Mouse (Mus musculus) midbrain, embryonic 13.5 days (tissue): ENCODE data around the gene Nlgn2. TPM values are rescaled to one million over a fixed set of nuclear protein-coding genes. Genes with fewer than 3 reads are reported as not detected.

Experiments
- ATAC-seq: fragments of 200-750 bp; cut with Nextera tagmentation; 2 replicates; pipeline ENCODE4 v1.8.0; 2017; ENCODE audit warnings: mild to moderate bottlenecking, moderate TSS enrichment, moderate library complexity
- H3K27ac ChIP-seq: fragments of 300-500 bp; sonication (generic); 2 replicates; pipeline ENCODE4 v1.5.1; 2015; ENCODE audit warnings: inconsistent platforms, mild to moderate bottlenecking, moderate library complexity
- H3K27me3 ChIP-seq: fragments of 300-500 bp; sonication (generic); 2 replicates; pipeline ENCODE4 v1.6.1; 2015; ENCODE audit warnings: mild to moderate bottlenecking, inconsistent platforms
- H3K36me3 ChIP-seq: fragments of 300-500 bp; sonication (generic); 2 replicates; pipeline ENCODE4 v1.6.1; 2015; ENCODE audit warnings: mild to moderate bottlenecking, inconsistent platforms
- H3K4me1 ChIP-seq: fragments of 300-500 bp; sonication (generic); replicated peaks from 2 replicates; pipeline ENCODE4 v1.6.1; 2015; ENCODE audit warnings: inconsistent platforms
- H3K4me2 ChIP-seq: fragments of 300-500 bp; sonication (generic); replicated peaks from 2 replicates; pipeline ENCODE4 v1.6.1; 2015; ENCODE audit warnings: moderate library complexity, mild to moderate bottlenecking, inconsistent platforms
- H3K4me3 ChIP-seq: fragments of 300-500 bp; sonication (generic); replicated peaks from 2 replicates; pipeline ENCODE4 v1.5.1; 2015; ENCODE audit warnings: mild to moderate bottlenecking, inconsistent platforms
- H3K9ac ChIP-seq: fragments of 300-500 bp; sonication (generic); replicated peaks from 2 replicates; pipeline ENCODE4 v1.6.1; 2015; ENCODE audit warnings: mild to moderate bottlenecking, inconsistent platforms
- H3K9me3 ChIP-seq: fragments of 300-500 bp; sonication (generic); 2 replicates; pipeline ENCODE4 v1.6.1; 2016; ENCODE audit warnings: mild to moderate bottlenecking, inconsistent platforms
- WGBS: fragments of 180-500 bp; shearing (Covaris S2); methylation state at CpG from one replicate; pipeline ENCODE4 v1.1.7; 2015; 5-methylcytosine and 5-hydroxymethylcytosine counted together
- polyA plus RNA-seq: library from polyadenylated mRNA; unstranded; fragments of >200 nt; fragmentation: Nextera tagmentation; extraction: Ambion mirVana; gene quantifications from 2 replicates; pipeline ENCODE4 v1.2.1, GENCODE M21; 2015

Gene Nlgn2
- polyA plus RNA-seq, 1 experiment from 2014 or later = 21.3 TPM

DNA sequence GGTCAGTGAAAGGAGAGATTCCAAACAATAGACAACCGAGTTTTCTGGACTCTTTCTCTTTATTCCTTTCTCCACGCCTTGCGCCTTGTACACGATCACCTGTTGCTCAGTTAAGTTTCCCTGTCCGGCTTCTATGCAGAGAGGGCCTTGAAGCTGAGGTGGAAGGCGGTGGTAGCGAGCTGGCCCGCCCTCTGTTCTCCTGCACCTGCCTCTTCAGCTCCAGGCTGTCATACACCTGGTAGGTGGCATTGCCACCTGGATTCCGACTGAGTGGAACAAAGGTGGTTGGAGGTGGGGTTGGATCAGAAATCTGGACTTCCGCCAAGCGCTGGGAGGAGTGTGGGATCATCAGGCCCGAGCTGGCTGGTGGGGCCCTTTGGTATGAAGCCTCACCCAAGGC is 21.1 kb downstream of the Nlgn2 start:
- no peak for ATAC-seq
- H3K4me1 ChIP-seq = no peaks in the 10 kb centered on the region
- H3K27ac ChIP-seq = no peak overlapping the region
- H3K4me3 ChIP-seq = no peak overlapping the region
- no peak overlapping the region for H3K9ac ChIP-seq
- H3K36me3 ChIP-seq = no peaks in the 10 kb centered on the region
- H3K27me3 ChIP-seq = no peaks in the 10 kb centered on the region
- H3K4me2 ChIP-seq = no peak overlapping the region
- 93% methylated on average over 12 of the region's 12 CpGs for WGBS
- peaks cover 5% of the 10 kb centered on the region; the same call in 1 of the 2 replicates for H3K9me3 ChIP-seq

DNA sequence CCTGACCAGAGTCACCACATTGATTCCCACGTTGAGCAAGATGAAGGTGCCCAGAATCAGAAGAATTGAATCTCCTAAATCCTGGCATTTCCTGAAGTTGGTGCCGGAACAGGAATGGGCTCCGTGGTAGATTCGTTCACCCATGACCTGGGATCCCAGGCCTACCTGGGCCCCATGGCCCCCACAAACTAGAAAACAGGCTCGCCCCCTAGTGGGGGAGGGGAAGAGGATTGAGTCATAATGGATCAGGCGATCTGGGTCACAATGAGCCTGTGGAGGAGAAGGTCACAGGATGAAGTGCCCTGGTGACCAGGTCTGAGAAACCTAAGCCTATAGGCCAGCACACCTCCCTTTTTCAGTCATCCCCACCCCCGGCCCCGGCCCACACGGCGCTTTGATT is 22.4 kb downstream of the Nlgn2 start, which contains the start of gene Gm39566:
Gm39566 (minus strand) TSS at position 144 of the 400 bp plus-strand sequence.
- H3K9me3 ChIP-seq = peaks cover 5% of the 10 kb centered on the region; the same call in 1 of the 2 replicates
- no peaks in the 10 kb centered on the region for H3K36me3 ChIP-seq
- ATAC-seq = no peak
- H3K9ac ChIP-seq = no peak within 1 kb of the TSS
- no peak within 1 kb of the TSS for H3K4me3 ChIP-seq
- H3K27ac ChIP-seq = no peak within 1 kb of the TSS
- H3K4me1 ChIP-seq = no peaks in the 10 kb centered on the region
- WGBS = 62% methylated on average over 10 of the region's 10 CpGs
- no peaks in the 10 kb centered on the region for H3K27me3 ChIP-seq
- H3K4me2 ChIP-seq = no peak within 1 kb of the TSS

- Histone ChIP-seq H3K36me3 (no peaks in the 10 kb centered on the region), H3K4me1 (0 out of 2 replicates have a peak, but pooled peaks cover 5% of the 10 kb centered on the region), H3K4me2 (no peak overlapping the region), H3K4me3 (no peak overlapping the region), H3K9me3 (no peaks in the 10 kb centered on the region), H3K27me3 (peaks cover 17% of the 10 kb centered on the region), H3K27ac (no peak overlapping the region), H3K9ac (no peak overlapping the region)
- ATAC-seq = no peak
Measured at GRCm38 (mm10) chr11:69810280-69810679, 27.3 kb downstream of the Nlgn2 start.

DNA sequence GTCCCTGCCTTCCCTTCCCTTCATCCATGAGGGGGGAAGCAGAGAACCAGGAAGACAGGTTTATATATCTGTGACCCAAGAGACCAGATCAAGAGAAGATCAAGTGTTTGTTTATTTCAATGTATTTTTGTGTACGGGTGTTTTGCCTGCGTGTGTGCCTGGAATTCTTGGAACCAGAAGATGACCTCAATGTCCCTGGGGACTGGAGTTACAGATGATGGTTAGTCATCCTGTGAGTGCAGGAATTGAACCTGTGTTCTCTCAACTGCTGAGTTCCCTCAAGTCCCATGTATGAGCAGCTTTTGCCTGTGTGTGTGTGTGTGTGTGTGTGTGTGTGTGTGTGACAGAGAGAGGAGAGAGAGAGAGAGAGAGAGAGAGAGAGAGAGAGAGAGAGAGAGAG is 29.9 kb downstream of the Nlgn2 start:
- H3K27ac ChIP-seq = no peak overlapping the region
- H3K36me3 ChIP-seq = no peaks in the 10 kb centered on the region
- no peaks in the 10 kb centered on the region for H3K9me3 ChIP-seq
- H3K4me2 ChIP-seq = no peak overlapping the region
- H3K27me3 ChIP-seq = peaks cover 32% of the 10 kb centered on the region
- H3K4me3 ChIP-seq = no peak overlapping the region
- peaks cover 31% of the 10 kb centered on the region for H3K4me1 ChIP-seq
- H3K9ac ChIP-seq = no peak overlapping the region
- 85% methylated on average over 2 of the region's 2 CpGs for WGBS
- ATAC-seq = no peak

- Histone ChIP-seq H3K4me2 (no peak overlapping the region), H3K27ac (no peak overlapping the region), H3K27me3 (peaks cover 42% of the 10 kb centered on the region), H3K4me3 (no peak overlapping the region), H3K9ac (no peak overlapping the region), H3K36me3 (no peaks in the 10 kb centered on the region), H3K9me3 (no peaks in the 10 kb centered on the region), H3K4me1 (peaks cover 44% of the 10 kb centered on the region)
- ATAC-seq = no peak
- 80% methylated on average over 4 of the region's 4 CpGs for WGBS
Measured at GRCm38 (mm10) chr11:69806378-69806777, 31.2 kb downstream of the Nlgn2 start.

GRCm38 (mm10) chr11:69804972-69805909 is 32.3 kb downstream of the Nlgn2 start, which contains the start of gene Tmem102:
TSS of gene Tmem102 (minus strand) at chr11:69805624.
- Histone ChIP-seq H3K4me2 (peak within 1 kb of the TSS; percentile 97), H3K4me1 (peaks cover 49% of the 10 kb centered on the region), H3K36me3 (no peaks in the 10 kb centered on the region), H3K9ac (peak within 1 kb of the TSS; percentile 19; the same call in 1 of the 2 replicates), H3K9me3 (no peaks in the 10 kb centered on the region), H3K27me3 (peaks cover 44% of the 10 kb centered on the region), H3K4me3 (peak within 1 kb of the TSS; percentile 59; the same call in 1 of the 2 replicates), H3K27ac (no peak within 1 kb of the TSS)
- ATAC-seq = no peak
- 6% methylated on average over 29 of the region's 29 CpGs for WGBS

DNA sequence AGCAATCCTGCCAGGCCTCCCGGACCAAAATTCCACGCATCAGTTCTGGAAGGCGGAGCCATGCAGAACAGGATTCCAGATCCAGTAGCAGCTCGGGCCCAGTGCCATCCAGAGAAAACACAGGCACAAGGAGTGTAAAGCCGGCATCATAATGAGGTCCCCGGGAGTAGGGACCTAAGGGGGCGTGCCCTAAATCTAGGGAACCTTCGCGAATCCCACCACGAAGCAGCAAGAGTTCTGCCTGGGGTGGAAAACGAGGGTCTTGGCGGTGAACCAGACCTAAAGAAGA is 33.0 kb downstream of the Nlgn2 start:
- 6% methylated on average over 12 of the region's 12 CpGs for WGBS
- Histone ChIP-seq H3K36me3 (no peaks in the 10 kb centered on the region), H3K9me3 (no peaks in the 10 kb centered on the region), H3K27ac (no peak overlapping the region), H3K4me1 (peaks cover 56% of the 10 kb centered on the region), H3K27me3 (peaks cover 44% of the 10 kb centered on the region), H3K4me3 (peak overlapping the region; percentile 59; the same call in 1 of the 2 replicates), H3K4me2 (peak overlapping the region; percentile 97), H3K9ac (peak overlapping the region; percentile 19; the same call in 1 of the 2 replicates)
- no peak for ATAC-seq

DNA sequence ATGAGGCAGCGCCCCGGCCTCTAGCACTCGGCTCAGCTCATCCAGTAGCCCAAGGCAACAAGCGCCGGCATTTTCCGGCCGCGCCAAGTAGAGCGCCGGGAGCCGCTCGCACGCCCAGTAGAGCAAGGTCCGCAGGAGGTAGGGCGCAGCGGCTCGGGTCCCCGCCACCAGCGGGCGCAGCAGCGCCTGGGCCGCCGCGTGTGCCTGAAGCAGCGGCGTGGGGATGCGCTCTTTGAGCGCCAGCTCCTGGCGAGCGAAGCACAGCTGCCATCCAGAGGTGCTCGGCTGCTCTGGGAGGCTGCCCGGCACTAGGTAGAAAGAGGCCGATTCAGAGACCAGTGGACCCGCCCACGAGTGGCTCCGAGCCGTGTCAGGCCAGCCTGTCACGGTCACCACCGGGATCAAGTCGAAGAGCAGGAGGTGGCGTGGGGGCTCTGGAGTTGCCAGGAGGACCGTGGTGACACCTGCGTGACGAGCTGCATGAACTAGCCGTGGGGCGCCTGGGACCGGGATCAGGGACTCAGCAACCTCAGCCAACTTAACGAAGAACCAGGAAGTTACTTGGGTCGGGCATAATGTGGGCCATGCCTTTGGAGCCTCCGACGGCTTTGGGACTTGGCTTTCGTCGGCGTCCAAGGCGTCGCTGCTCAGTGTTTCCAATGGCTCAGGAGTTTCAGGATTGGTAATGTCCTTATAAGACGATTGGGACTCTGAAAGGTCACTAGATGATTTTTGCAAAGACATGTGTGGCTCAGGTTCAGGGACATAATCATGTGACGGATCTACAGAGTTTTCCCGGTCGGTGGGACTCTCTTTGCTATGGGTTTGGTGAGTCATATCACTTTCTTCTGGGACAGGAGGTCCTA is 33.6 kb downstream of the Nlgn2 start:
- Histone ChIP-seq H3K4me3 (peak overlapping the region; percentile 59), H3K27me3 (peaks cover 44% of the 10 kb centered on the region), H3K36me3 (no peaks in the 10 kb centered on the region), H3K27ac (peak overlapping the region; percentile 64), H3K9ac (peak overlapping the region; percentile 81), H3K4me1 (peaks cover 61% of the 10 kb centered on the region), H3K9me3 (no peaks in the 10 kb centered on the region), H3K4me2 (peak overlapping the region; percentile 97)
- peak; percentile 40 for ATAC-seq
- WGBS = 1% methylated on average over 60 of the region's 60 CpGs

DNA sequence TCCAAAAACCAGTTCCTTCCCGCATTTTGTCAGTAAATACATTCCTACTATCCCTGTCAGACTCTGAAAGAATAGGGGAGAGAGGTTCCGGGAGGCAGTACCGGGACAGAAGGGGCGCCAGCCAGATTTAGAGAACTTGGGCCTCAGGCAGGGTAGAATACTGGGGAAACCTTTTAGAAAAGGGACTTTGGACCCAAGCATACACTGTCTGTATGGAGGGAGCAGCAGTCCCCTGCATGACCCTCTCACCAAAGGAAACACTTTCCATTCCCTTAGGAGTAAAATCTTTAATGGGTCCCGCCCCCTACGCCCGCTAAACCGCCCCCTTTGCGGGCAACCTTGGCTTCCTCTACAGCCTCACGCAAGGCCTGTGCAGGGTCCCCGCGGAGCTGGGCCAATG is 34.3 kb downstream of the Nlgn2 start:
- ATAC-seq = no peak
- Histone ChIP-seq H3K9ac (peak overlapping the region; percentile 81), H3K4me2 (peak overlapping the region; percentile 97), H3K4me3 (peak overlapping the region; percentile 59), H3K27me3 (peaks cover 45% of the 10 kb centered on the region), H3K9me3 (no peaks in the 10 kb centered on the region), H3K36me3 (no peaks in the 10 kb centered on the region), H3K4me1 (peaks cover 68% of the 10 kb centered on the region), H3K27ac (peak overlapping the region; percentile 64)
- 1% methylated on average over 12 of the region's 12 CpGs for WGBS

DNA sequence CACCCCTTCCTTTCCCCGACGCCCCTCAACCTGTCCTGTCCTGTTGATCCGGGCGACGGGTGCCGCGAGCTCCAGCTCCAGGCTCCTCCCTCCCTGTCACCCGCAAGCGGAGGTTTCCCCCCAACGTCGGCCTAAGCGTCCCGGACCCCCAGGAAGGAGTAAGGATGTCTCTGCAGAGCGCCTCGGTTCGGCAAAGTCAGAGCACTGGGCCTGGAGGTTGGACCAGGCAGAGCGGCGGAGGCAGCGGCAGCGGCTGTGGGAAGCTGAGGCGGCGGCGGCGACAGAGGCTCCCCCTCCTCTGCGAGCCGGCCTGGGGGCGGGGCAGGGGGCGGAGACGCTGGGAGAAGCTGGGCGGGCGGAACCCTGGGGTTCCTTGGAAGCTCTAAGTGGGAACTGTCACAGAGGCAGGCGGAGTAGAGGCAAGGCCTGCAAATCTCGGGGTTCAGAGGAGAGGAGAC is 34.9 kb downstream of the Nlgn2 start:
- Histone ChIP-seq H3K27me3 (peaks cover 52% of the 10 kb centered on the region), H3K9ac (peak overlapping the region; percentile 81), H3K36me3 (no peaks in the 10 kb centered on the region), H3K4me2 (peak overlapping the region; percentile 97), H3K4me3 (peak overlapping the region; percentile 59), H3K4me1 (peaks cover 68% of the 10 kb centered on the region), H3K9me3 (no peaks in the 10 kb centered on the region), H3K27ac (peak overlapping the region; percentile 64)
- WGBS = 1% methylated on average over 33 of the region's 33 CpGs
- ATAC-seq = peak; percentile 7; the same call in 1 of the 2 replicates

- Histone ChIP-seq H3K4me1 (peaks cover 68% of the 10 kb centered on the region), H3K4me2 (peak within 1 kb of the TSS; percentile 97), H3K9ac (peak within 1 kb of the TSS; percentile 81), H3K4me3 (peak within 1 kb of the TSS; percentile 59), H3K27me3 (peaks cover 58% of the 10 kb centered on the region), H3K9me3 (no peaks in the 10 kb centered on the region), H3K36me3 (no peaks in the 10 kb centered on the region), H3K27ac (peak within 1 kb of the TSS; percentile 96)
- no peak for ATAC-seq
- WGBS = under 1% methylated on average over 33 of the region's 33 CpGs
Measured at GRCm38 (mm10) chr11:69801379-69801977, 36.1 kb downstream of the Nlgn2 start, which contains the start of gene Fgf11. TSS of gene Fgf11 (minus strand) at chr11:69801857.
